Mouse (Mus musculus): ENCODE measurements around the gene Meig1. TPM values are rescaled to one million over a fixed set of nuclear protein-coding genes. Genes with fewer than 3 reads are reported as not detected.

Gene Meig1
- total RNA-seq, 1 experiment from 2014 or later, result 1.2 TPM

Other genes starting within 250 kb of the Meig1 start
- gene Nmt2, start 138.4 kb downstream of the Meig1 start, total RNA-seq (2021), result 71.5 and 103 TPM in 2 replicates
- gene Rpp38, start 90.0 kb downstream of the Meig1 start, total RNA-seq (2021), result 11.1 and 11.3 TPM in 2 replicates
- not detected in 2 replicates for gene Acbd7, start 86.5 kb downstream of the Meig1 start, total RNA-seq (2021)
- gene Olah, start 25.4 kb downstream of the Meig1 start, total RNA-seq (2021), result 0.43 TPM in 1 of 2 replicates, not detected in the other
- gene Dclre1c, start 1.5 kb upstream of the Meig1 start, total RNA-seq (2021), result 10.0 and 12.1 TPM in 2 replicates
- 1.6 and 3.1 TPM in 2 replicates for gene Suv39h2, start 52.4 kb upstream of the Meig1 start, total RNA-seq (2021)
- gene Gm45902, start 90.1 kb upstream of the Meig1 start, total RNA-seq (2021), result 2.5 and 3.7 TPM in 2 replicates
- 40.8 and 44.7 TPM in 2 replicates for gene Hspa14, start 90.2 kb upstream of the Meig1 start, total RNA-seq (2021)
- 2.0 and 3.8 TPM in 2 replicates for gene Cdnf, start 90.4 kb upstream of the Meig1 start, total RNA-seq (2021)
- gene Fam107b, start 147.8 kb upstream of the Meig1 start, total RNA-seq (2021), result 9.5 and 15.9 TPM in 2 replicates